Mouse (Mus musculus) myocyte (in vitro differentiated cells): Measurements from ENCODE around the gene Plekhf1. TPM values are rescaled to one million over a fixed set of nuclear protein-coding genes. Genes with fewer than 3 reads are reported as not detected.

Source experiments
- H3K27me3 ChIP-seq: one replicate; pipeline ENCODE4 v1.6.1; 2011; ENCODE audit not compliant: control insufficient read depth, insufficient read depth, insufficient read length
- H3K36me3 ChIP-seq: one replicate; pipeline ENCODE4 v1.6.1; 2011; ENCODE audit not compliant: control insufficient read depth, insufficient read depth
- H3K4me2 ChIP-seq: one replicate; pipeline ENCODE4 v1.6.1; 2011; ENCODE audit warnings: low read depth, control low read depth
- H3K4me3 ChIP-seq: one replicate; pipeline ENCODE4 v1.5.1; 2011; ENCODE audit warnings: mild to moderate bottlenecking, control low read depth, moderate library complexity
- H3K79me2 ChIP-seq: one replicate; pipeline ENCODE4 v1.6.1; 2011; ENCODE audit not compliant: control insufficient read depth, insufficient read depth
- H3ac ChIP-seq: one replicate; pipeline ENCODE4 v1.6.1; 2011; ENCODE audit not compliant: control insufficient read depth, insufficient read length
- CEBPB ChIP-seq: IDR thresholded peaks from 2 replicates; pipeline ENCODE4 v1.6.1; 2011; ENCODE audit warnings: mild to moderate bottlenecking, moderate library complexity; ENCODE audit not compliant: poor library complexity, insufficient read depth, severe bottlenecking
- E2F4 ChIP-seq: IDR thresholded peaks from one replicate; pipeline ENCODE4 v1.6.1; 2011; ENCODE audit warnings: mild to moderate bottlenecking, control low read depth, moderate library complexity; ENCODE audit not compliant: insufficient read depth
- MAX ChIP-seq: IDR thresholded peaks from one replicate; pipeline ENCODE4 v1.6.1; 2011; ENCODE audit warnings: low read depth, mild to moderate bottlenecking, control low read depth
- MYOD1 ChIP-seq, 3 experiments: IDR thresholded peaks; one replicate each; pipeline ENCODE4 v1.6.1; 2011; ENCODE audit warnings: control low read depth in 2 of 3, low read depth in 2 of 3, mild to moderate bottlenecking in 2 of 3, moderate library complexity in 1 of 3; ENCODE audit not compliant: insufficient read length in 2 of 3, control insufficient read depth in 1 of 3
- MYOG ChIP-seq, 3 experiments: IDR thresholded peaks; one replicate each; pipeline ENCODE4 v1.6.1; 2011; ENCODE audit warnings: control low read depth in 2 of 3, low read depth in 2 of 3, mild to moderate bottlenecking in 2 of 3; ENCODE audit not compliant: insufficient read length in 2 of 3, control insufficient read depth in 1 of 3, insufficient read depth in 1 of 3
- POLR2A ChIP-seq: IDR thresholded peaks from one replicate; pipeline ENCODE4 v1.6.1; 2011; ENCODE audit warnings: low read depth, mild to moderate bottlenecking, control low read depth, moderate library complexity; ENCODE audit not compliant: insufficient read length
- POLR2AphosphoS2 ChIP-seq: IDR thresholded peaks from one replicate; pipeline ENCODE4 v1.6.1; 2011; ENCODE audit warnings: low read depth, control low read depth; ENCODE audit not compliant: insufficient read length
- REST ChIP-seq: IDR thresholded peaks from one replicate; pipeline ENCODE4 v1.6.1; 2011; ENCODE audit warnings: mild to moderate bottlenecking, control low read depth, moderate library complexity; ENCODE audit not compliant: insufficient read depth, insufficient read length
- SRF ChIP-seq: IDR thresholded peaks from one replicate; pipeline ENCODE4 v1.6.1; 2011; ENCODE audit warnings: low read depth; ENCODE audit not compliant: control insufficient read depth, insufficient read length
- TCF12 ChIP-seq: IDR thresholded peaks from one replicate; pipeline ENCODE4 v1.6.1; 2011; ENCODE audit warnings: mild to moderate bottlenecking, control low read depth; ENCODE audit not compliant: poor library complexity, insufficient read depth, severe bottlenecking
- TCF3 ChIP-seq: IDR thresholded peaks from one replicate; pipeline ENCODE4 v1.6.1; 2011; ENCODE audit warnings: low read depth, control low read depth; ENCODE audit not compliant: insufficient read length
- USF1 ChIP-seq: IDR thresholded peaks from one replicate; pipeline ENCODE4 v1.6.1; 2011; ENCODE audit warnings: low read depth, mild to moderate bottlenecking, control low read depth, moderate library complexity
- polyA plus RNA-seq: library from polyadenylated mRNA; unstranded; fragments of >200 nt; fragmentation: generic; extraction: Trizol; gene quantifications from one replicate; pipeline ENCODE4 v1.2.1, GENCODE M21; 2012; ENCODE audit warnings: missing spikeins

Gene Plekhf1
- polyA plus RNA-seq, 1 experiment: 3.0 TPM

DNA sequence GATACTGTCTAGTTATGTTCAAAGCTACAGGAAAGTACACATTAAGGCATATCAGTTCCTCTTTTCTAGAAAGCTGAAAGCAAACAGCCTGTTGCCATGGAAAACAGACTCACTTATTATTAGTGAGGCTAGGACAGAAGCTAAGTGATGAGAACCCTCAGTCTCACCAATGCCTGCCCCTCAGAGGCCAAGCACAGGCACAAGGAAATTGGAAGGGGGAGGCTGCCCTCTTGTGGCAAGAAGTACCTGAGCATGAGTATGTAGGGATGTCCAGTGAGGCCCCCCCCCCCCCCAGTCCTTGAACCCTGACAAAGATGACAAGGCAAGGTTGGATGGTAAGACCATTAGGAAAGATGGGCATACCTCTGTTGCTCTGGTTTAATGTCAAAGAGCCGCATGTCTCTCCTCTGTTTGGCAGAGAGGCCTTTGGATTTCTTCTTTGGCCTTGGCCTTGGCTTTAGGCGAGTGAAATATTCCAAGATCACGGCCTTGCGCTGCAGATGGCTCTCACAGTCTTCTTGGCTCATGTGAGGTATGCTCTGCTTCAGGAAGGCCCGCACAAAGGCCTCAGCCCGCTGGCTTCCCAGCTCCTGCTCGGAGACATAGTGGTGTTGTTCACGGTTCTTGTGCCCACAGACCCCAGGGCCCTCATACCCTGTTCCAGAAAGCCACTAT lies 39.3 kb upstream of the Plekhf1 start:
- H3K4me3 ChIP-seq: no peak overlapping the region
- H3K36me3 ChIP-seq: peaks cover 15% of the 10 kb centered on the region
- H3K79me2 ChIP-seq: peaks cover 22% of the 10 kb centered on the region
- TF ChIP-seq TCF3 (no peak), E2F4 (no peak), SRF (no peak), POLR2A (no peak)
- no peak overlapping the region for H3ac ChIP-seq
- H3K4me2 ChIP-seq: no peak overlapping the region
- no peaks in the 10 kb centered on the region for H3K27me3 ChIP-seq

DNA sequence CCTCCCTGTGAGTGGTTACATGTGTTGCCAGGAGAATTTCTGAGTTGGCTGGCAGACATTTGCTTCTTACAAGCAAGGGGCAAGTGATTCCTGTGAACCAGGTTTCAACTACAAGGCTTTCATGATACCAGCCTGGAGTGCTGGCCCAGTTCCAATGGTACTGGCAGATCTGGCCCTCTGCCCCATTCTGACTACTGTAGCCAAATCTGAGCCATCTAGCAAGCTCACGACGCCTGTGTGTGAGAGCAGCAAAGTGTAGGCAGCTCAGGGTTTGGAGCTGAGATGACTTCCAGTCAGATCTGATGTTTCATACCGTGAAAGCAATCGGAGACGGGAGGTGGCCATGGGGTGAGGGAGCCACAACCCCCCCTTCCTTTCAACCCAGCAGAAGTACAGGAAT lies 34.6 kb upstream of the Plekhf1 start:
- H3K36me3 ChIP-seq: peaks cover 15% of the 10 kb centered on the region
- H3K27me3 ChIP-seq: no peaks in the 10 kb centered on the region
- TF ChIP-seq USF1: no peak
- TF ChIP-seq MYOD1 (IDR thresholded peaks at IDR 0.05; ENCODE audit: control insufficient read depth in 1 of 3, insufficient read length in 2 of 3, low read depth in 2 of 3): no peak
- no peak for TF ChIP-seq REST
- no peak for TF ChIP-seq SRF
- no peak for TF ChIP-seq CEBPB
- no peak for TF ChIP-seq TCF3
- TF ChIP-seq POLR2A: no peak
- TF ChIP-seq MAX: no peak
- TF ChIP-seq MYOG (IDR thresholded peaks at IDR 0.05; ENCODE audit: control insufficient read depth in 1 of 3, insufficient read depth in 1 of 3, insufficient read length in 2 of 3, low read depth in 2 of 3): no peak
- no peak for TF ChIP-seq TCF12
- TF ChIP-seq POLR2AphosphoS2: no peak
- no peak overlapping the region for H3ac ChIP-seq
- no peak overlapping the region for H3K4me2 ChIP-seq
- H3K79me2 ChIP-seq: no peaks in the 10 kb centered on the region
- no peak overlapping the region for H3K4me3 ChIP-seq

DNA sequence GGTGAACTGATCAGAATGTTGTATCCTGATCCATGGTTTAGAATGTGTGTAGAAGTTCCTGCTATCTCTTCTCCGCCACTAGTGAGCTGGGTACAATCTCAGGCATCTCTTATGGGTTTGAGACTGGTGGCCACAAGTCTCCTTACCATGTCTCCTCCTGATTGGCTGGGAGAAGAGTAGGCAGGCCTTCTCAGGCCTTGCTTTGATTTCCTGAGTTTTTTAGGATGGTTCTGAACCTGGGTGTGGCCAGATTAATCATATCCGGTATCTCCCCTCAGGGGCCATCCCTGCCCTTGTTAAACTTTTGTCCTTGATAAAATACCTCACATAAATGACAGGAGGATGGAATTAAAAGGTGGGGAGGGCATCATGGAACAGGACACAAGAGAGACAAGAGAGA lies 31.8 kb upstream of the Plekhf1 start:
- H3K36me3 ChIP-seq: peaks cover 6% of the 10 kb centered on the region

GRCm38 (mm10) chr7:38253441-38253840 lies 25.6 kb upstream of the Plekhf1 start:
- Histone ChIP-seq H3K36me3 (no peaks in the 10 kb centered on the region), H3ac (no peak overlapping the region), H3K27me3 (no peaks in the 10 kb centered on the region), H3K4me2 (no peak overlapping the region), H3K79me2 (no peaks in the 10 kb centered on the region), H3K4me3 (no peak overlapping the region)
- TF ChIP-seq REST (no peak), E2F4 (no peak), POLR2A (no peak), SRF (no peak), CEBPB (no peak), MAX (no peak)

More for the DNA sequence above, 31.8 kb upstream of the Plekhf1 start:
- Histone ChIP-seq H3K4me2 (no peak overlapping the region), H3K4me3 (no peak overlapping the region), H3K27me3 (no peaks in the 10 kb centered on the region), H3ac (no peak overlapping the region), H3K79me2 (no peaks in the 10 kb centered on the region)
- TF ChIP-seq MYOG (IDR thresholded peaks at IDR 0.05; ENCODE audit: control insufficient read depth in 1 of 3, insufficient read depth in 1 of 3, insufficient read length in 2 of 3, low read depth in 2 of 3) (no peak), TCF12 (no peak), POLR2AphosphoS2 (no peak), REST (no peak)

DNA sequence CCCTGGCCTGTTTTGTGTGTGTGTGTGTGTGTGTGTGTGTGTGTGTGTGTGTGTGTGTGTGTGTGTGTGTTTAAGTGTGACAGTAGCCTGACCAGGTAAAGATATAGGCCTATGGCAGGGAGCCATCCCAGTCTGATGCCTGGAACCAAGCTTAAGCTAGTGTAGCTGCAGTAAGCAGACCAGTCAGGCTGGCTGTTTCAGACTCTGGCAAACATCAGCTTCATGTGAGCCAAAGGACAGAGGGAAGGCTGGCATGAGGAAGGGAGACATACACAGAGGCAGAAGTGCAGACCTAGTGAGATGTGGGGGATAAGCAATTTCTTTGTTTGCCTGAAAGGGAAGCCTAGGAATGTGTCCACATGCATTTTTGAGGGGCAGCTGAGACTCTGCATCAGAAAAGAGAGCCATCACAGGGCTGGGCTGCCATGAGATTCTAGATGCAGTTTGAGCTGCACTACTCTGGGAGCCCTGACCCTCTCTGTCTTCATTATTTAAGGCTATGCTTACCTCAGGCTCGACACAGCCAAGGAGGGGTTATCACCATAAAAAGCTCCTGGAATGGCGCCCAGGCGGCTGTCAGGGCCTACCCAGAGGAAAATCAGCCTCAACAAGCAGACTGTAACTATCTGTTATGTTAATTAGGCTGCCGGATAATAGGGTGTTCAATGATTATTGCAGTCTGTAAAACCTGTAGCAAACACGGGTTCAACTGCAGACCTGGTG lies 23.8 kb upstream of the Plekhf1 start:
- Histone ChIP-seq H3K36me3 (no peaks in the 10 kb centered on the region), H3ac (no peak overlapping the region), H3K79me2 (no peaks in the 10 kb centered on the region), H3K4me2 (no peak overlapping the region), H3K4me3 (no peak overlapping the region), H3K27me3 (no peaks in the 10 kb centered on the region)
- TF ChIP-seq POLR2A: no peak
- no peak for TF ChIP-seq MYOG (IDR thresholded peaks at IDR 0.05; ENCODE audit: control insufficient read depth in 1 of 3, insufficient read depth in 1 of 3, insufficient read length in 2 of 3, low read depth in 2 of 3)
- TF ChIP-seq MYOD1 (IDR thresholded peaks at IDR 0.05; ENCODE audit: control insufficient read depth in 1 of 3, insufficient read length in 2 of 3, low read depth in 2 of 3): no peak
- TF ChIP-seq TCF12: no peak
- TF ChIP-seq POLR2AphosphoS2: no peak
- TF ChIP-seq USF1: no peak
- TF ChIP-seq MAX: no peak
- TF ChIP-seq TCF3: no peak
